Mouse (Mus musculus) forebrain, embryonic 15.5 days (tissue): ENCODE results near the gene Pogz. TPM values are rescaled to one million over a fixed set of nuclear protein-coding genes. Genes with fewer than 3 reads are reported as not detected.
"Not testable (repeated sequence)": the region's sequence is repeated elsewhere in the genome, so short reads cannot be mapped to it uniquely, and the experiment has no call there.

Experiments used
- ATAC-seq: fragments of 200-750 bp; cut with Nextera tagmentation; replicated peaks from 2 replicates; pipeline ENCODE4 v1.8.0; 2017; ENCODE audit warnings: mild to moderate bottlenecking, moderate TSS enrichment, moderate library complexity
- H3K27ac ChIP-seq: fragments of 300-500 bp; sonication (generic); replicated peaks from 2 replicates; pipeline ENCODE4 v1.5.1; 2015; ENCODE audit warnings: mild to moderate bottlenecking, inconsistent platforms
- H3K27me3 ChIP-seq: fragments of 300-500 bp; sonication (generic); 2 replicates; pipeline ENCODE4 v1.6.1; 2015; ENCODE audit warnings: inconsistent platforms
- H3K36me3 ChIP-seq: fragments of 300-500 bp; sonication (generic); 2 replicates; pipeline ENCODE4 v1.6.1; 2015; ENCODE audit warnings: mild to moderate bottlenecking, inconsistent platforms
- H3K4me1 ChIP-seq: fragments of 300-500 bp; sonication (generic); 2 replicates; pipeline ENCODE4 v1.6.1; 2015; ENCODE audit warnings: inconsistent platforms
- H3K4me2 ChIP-seq: fragments of 300-500 bp; sonication (generic); replicated peaks from 2 replicates; pipeline ENCODE4 v1.6.1; 2015; ENCODE audit warnings: mild to moderate bottlenecking, inconsistent platforms
- H3K4me3 ChIP-seq: fragments of 300-500 bp; sonication (generic); 2 replicates; pipeline ENCODE4 v1.5.1; 2015; ENCODE audit warnings: mild to moderate bottlenecking, inconsistent platforms
- H3K9ac ChIP-seq: fragments of 300-500 bp; sonication (generic); replicated peaks from 2 replicates; pipeline ENCODE4 v1.6.1; 2015; ENCODE audit warnings: mild to moderate bottlenecking, inconsistent platforms
- H3K9me3 ChIP-seq: fragments of 300-500 bp; sonication (generic); 2 replicates; pipeline ENCODE4 v1.6.1; 2016; ENCODE audit warnings: inconsistent platforms
- WGBS: fragments of 180-500 bp; shearing (Covaris S2); methylation state at CpG from one replicate; pipeline ENCODE4 v1.1.7; 2015; ENCODE audit warnings: mixed read lengths; 5-methylcytosine and 5-hydroxymethylcytosine counted together
- polyA plus RNA-seq: library from polyadenylated mRNA; unstranded; fragments of >200 nt; fragmentation: Nextera tagmentation; extraction: Ambion mirVana; gene quantifications from 2 replicates; pipeline ENCODE4 v1.2.1, GENCODE M21; 2015

Gene Pogz
- polyA plus RNA-seq, 1 experiment from 2014 or later = 24.7 TPM

GRCm38 (mm10) chr3:94921104-94921503 is 83.7 kb downstream of the Pogz start:
- Histone ChIP-seq H3K4me1 (no peaks in the 10 kb centered on the region), H3K4me2 (no peak overlapping the region), H3K27me3 (no peaks in the 10 kb centered on the region; the same call in 1 of the 2 replicates), H3K36me3 (no peaks in the 10 kb centered on the region), H3K27ac (no peak overlapping the region), H3K9me3 (no peaks in the 10 kb centered on the region), H3K4me3 (no peak overlapping the region), H3K9ac (no peak overlapping the region)
- ATAC-seq = no peak
- WGBS = 41% methylated on average over 3 of the region's 3 CpGs

- 34% methylated on average over 3 of the region's 3 CpGs for WGBS
- H3K4me2 ChIP-seq = no peak overlapping the region
- ATAC-seq = no peak
- H3K9me3 ChIP-seq = no peaks in the 10 kb centered on the region
- no peaks in the 10 kb centered on the region for H3K4me1 ChIP-seq
- H3K27ac ChIP-seq = no peak overlapping the region
- no peak overlapping the region for H3K9ac ChIP-seq
- no peak overlapping the region for H3K4me3 ChIP-seq
- no peaks in the 10 kb centered on the region for H3K36me3 ChIP-seq
- no peaks in the 10 kb centered on the region; the same call in 1 of the 2 replicates for H3K27me3 ChIP-seq
Observed at GRCm38 (mm10) chr3:94922333-94922732, 85.0 kb downstream of the Pogz start.

GRCm38 (mm10) chr3:94924688-94925087 is 87.3 kb downstream of the Pogz start:
- H3K27ac ChIP-seq = no peak overlapping the region
- H3K9me3 ChIP-seq = no peaks in the 10 kb centered on the region
- no peaks in the 10 kb centered on the region for H3K36me3 ChIP-seq
- 83% methylated on average over 8 of the region's 8 CpGs for WGBS
- no peak for ATAC-seq
- no peak overlapping the region for H3K4me3 ChIP-seq
- H3K27me3 ChIP-seq = no peaks in the 10 kb centered on the region; the same call in 1 of the 2 replicates
- H3K4me2 ChIP-seq = no peak overlapping the region
- H3K4me1 ChIP-seq = no peaks in the 10 kb centered on the region
- no peak overlapping the region for H3K9ac ChIP-seq

- not testable (repeated sequence) for H3K4me2 ChIP-seq, ATAC-seq
- WGBS = 38% methylated on average over 4 of the region's 4 CpGs
Observed at GRCm38 (mm10) chr3:94926301-94926736, 89.0 kb downstream of the Pogz start.

GRCm38 (mm10) chr3:94928979-94929378 is 91.6 kb downstream of the Pogz start:
- not testable (repeated sequence) for H3K36me3 ChIP-seq
- WGBS = 81% methylated on average over 4 of the region's 4 CpGs

More at GRCm38 (mm10) chr3:94926301-94926736, 89.0 kb downstream of the Pogz start:
- not testable (repeated sequence) for H3K36me3 ChIP-seq, H3K9ac ChIP-seq, H3K4me3 ChIP-seq, H3K9me3 ChIP-seq, H3K4me1 ChIP-seq, H3K27ac ChIP-seq, H3K27me3 ChIP-seq

GRCm38 (mm10) chr3:94930386-94931266 is 93.3 kb downstream of the Pogz start:
- not testable (repeated sequence) for H3K4me3 ChIP-seq, H3K9ac ChIP-seq, H3K27ac ChIP-seq, H3K27me3 ChIP-seq, H3K4me2 ChIP-seq, H3K9me3 ChIP-seq, H3K36me3 ChIP-seq, ATAC-seq
- H3K4me1 ChIP-seq = peaks cover 11% of the 10 kb centered on the region
- WGBS = 45% methylated on average over 7 of the region's 7 CpGs

More at GRCm38 (mm10) chr3:94928979-94929378, 91.6 kb downstream of the Pogz start:
- not testable (repeated sequence) for H3K9ac ChIP-seq, H3K9me3 ChIP-seq, H3K4me2 ChIP-seq, ATAC-seq, H3K4me3 ChIP-seq, H3K27me3 ChIP-seq, H3K27ac ChIP-seq
- H3K4me1 ChIP-seq = peaks cover 11% of the 10 kb centered on the region

GRCm38 (mm10) chr3:94931427-94932082 is 94.2 kb downstream of the Pogz start:
- not testable (repeated sequence) for ATAC-seq, H3K4me2 ChIP-seq, H3K27me3 ChIP-seq, H3K9me3 ChIP-seq, H3K9ac ChIP-seq, H3K4me3 ChIP-seq, H3K27ac ChIP-seq, H3K36me3 ChIP-seq
- WGBS = 82% methylated on average over 10 of the region's 10 CpGs
- H3K4me1 ChIP-seq = peaks cover 11% of the 10 kb centered on the region

Other genes with a start within 250 kb of the Pogz start
- not detected in 2 replicates for gene Gm10972, start 194.5 kb upstream of the Pogz start, polyA plus RNA-seq
- gene Tuft1, start 178.7 kb upstream of the Pogz start, polyA plus RNA-seq = 3.6 and 4.1 TPM in 2 replicates
- gene Selenbp2, start 144.0 kb upstream of the Pogz start, polyA plus RNA-seq = 0.48 and 0.78 TPM in 2 replicates
- gene Cgn, start 51.1 kb upstream of the Pogz start, polyA plus RNA-seq = 4.8 and 5.8 TPM in 2 replicates
- 380 and 393 TPM in 2 replicates for gene Psmb4, start 49.4 kb downstream of the Pogz start, polyA plus RNA-seq
- gene Selenbp1, start 95.5 kb downstream of the Pogz start, polyA plus RNA-seq = 9.5 and 11.6 TPM in 2 replicates
- gene Rfx5, start 116.5 kb downstream of the Pogz start, polyA plus RNA-seq = 5.4 and 6.0 TPM in 2 replicates
- 24.9 and 27.1 TPM in 2 replicates for gene Pi4kb, start 137.2 kb downstream of the Pogz start, polyA plus RNA-seq
- gene Zfp687, start 177.9 kb downstream of the Pogz start, polyA plus RNA-seq = 22.4 and 23.0 TPM in 2 replicates
- 291 and 296 TPM in 2 replicates for gene Psmd4, start 205.0 kb downstream of the Pogz start, polyA plus RNA-seq